Mouse (Mus musculus) monocyte, adult 2 months (primary cell): ENCODE results near the gene Lin28b.

ENCODE experiments used
- DNase-seq, 2 experiments: peaks; one replicate each; pipeline ENCODE4 v3.0.0; 2022; ENCODE audit warnings: low spot score in 2 of 2, low read depth in 1 of 2

The Lin28b gene

DNA sequence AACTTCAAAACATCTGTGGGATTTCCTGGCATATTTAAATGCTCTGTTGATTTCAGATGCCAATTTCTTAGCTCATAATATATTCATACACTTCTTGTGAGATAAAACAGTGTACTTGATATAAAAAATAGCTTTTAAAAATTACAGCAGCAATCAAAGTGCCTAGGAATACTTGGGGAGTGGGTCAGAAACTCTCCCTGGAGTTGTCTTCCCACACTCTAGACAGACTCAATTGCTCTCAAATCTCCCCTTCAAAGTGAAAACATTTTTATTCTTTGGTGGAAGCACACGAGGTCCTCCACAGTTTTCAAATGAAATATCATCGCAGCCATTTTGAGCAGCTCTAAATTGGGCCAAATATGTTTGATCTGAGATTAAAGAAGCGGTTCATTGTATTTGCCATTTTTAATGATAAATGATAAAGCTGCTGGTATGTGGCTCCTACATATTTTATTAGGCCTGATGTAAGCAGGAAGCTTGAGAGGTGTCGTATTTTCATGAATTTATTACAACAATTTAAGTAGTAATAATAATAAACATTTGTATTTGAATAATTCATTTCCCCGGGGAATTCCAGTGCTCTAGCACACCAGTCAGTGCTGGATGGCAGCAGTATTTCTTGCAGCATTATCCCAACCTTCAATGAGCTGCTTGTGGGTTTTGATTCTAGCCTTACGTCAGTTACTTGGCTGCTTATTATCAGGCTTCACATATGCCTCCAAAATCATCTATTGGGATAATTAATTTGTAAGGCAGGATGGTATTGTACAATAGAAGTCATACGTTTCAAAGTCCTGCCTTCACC, 157.8 kb downstream of the Lin28b start:
- no peak for DNase-seq
